Mouse (Mus musculus): Measurements from ENCODE around the gene Ankrd42.

GRCm38 (mm10) chr7:92653329-92653728, 16.4 kb upstream of the Ankrd42 start:
- TF ChIP-seq CTCF (IDR thresholded peaks at IDR 0.05; ENCODE audit: extremely low read depth, insufficient read depth, low read length) (no peak), POLR2A (IDR thresholded peaks at IDR 0.05; ENCODE audit: extremely low read depth, insufficient read depth, low read length) (no peak)
